Mouse (Mus musculus) effector memory CD4-positive, alpha-beta T cell, adult 7 months (primary cell): ENCODE results near the gene Olfr1448. TPM values are rescaled to one million over a fixed set of nuclear protein-coding genes. Genes with fewer than 3 reads are reported as not detected.

Source experiments
- polyA plus RNA-seq: library from polyadenylated mRNA; unstranded; fragments of 100-300 nt; shearing (Covaris generic); gene quantifications from one replicate; pipeline ENCODE4 v1.2.1, GENCODE M21; 2017

The Olfr1448 gene
- polyA plus RNA-seq, result 0.10 TPM

DNA sequence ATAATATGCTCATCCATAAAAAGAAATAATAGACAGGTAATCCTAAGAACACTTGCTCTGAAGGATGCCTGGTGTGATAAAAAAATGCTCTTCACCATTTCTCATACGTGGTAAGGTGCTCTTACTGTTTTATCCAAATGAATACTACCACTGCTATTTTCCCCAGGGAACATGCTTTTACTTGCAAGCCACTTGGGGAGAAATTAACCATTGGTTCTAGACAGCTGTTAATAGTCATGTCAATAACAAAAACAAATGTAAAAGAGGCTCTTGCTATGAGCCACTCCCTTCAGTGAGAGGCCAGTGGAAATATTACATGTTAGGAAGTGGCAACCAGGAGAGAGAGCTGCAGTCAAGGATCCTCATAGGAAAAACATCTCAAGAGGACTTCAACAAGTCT, at the start of gene Olfr1448:
Gene Olfr1448 (minus strand): TSS at position 101 of the 400 bp plus-strand sequence.

DNA sequence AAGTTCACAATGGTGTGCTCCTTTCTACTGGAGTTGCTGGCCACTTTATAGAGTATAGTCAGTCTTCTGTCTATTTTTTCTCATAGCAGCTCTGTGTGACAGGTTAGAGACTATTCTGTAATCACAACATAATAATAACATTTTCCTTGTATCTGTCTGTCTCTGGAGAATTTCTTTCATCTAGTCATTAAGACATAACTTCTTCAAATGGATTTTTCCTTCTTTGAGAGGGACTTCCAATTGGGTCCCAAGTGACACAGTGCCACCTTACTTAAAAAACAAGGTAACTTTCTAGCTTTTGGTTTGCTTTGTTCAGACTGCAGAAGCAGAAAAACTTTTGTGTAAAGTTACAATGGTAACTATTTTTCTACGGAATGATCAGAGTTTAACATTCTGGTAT, 25.7 kb upstream of the Olfr1448 start, which contains the start of gene Olfr1450:
Gene Olfr1450 (plus strand): TSS at position 301 of the 400 bp plus-strand sequence.

DNA sequence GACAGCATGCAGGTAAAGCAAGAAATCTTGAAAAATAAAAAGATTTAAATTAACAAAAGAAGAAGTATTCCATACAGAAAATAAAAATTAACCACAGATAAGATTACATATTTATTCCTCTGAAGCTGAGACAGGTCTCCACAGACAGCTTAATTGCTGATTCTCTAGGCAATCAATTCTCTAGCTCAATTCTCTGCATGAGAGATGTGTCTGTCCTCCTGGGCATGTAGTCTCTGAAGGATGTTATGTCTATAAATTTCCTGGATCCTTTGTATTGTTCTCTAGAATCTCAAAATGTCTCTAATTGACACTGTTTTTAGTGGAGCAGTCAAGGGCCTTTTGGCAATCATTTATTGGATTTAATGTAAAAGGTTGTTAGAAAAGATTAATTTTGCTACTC, 6.3 kb upstream of the Olfr1448 start, which contains the start of gene Olfr1449:
Gene Olfr1449 (plus strand): TSS at position 301 of the 400 bp plus-strand sequence.

DNA sequence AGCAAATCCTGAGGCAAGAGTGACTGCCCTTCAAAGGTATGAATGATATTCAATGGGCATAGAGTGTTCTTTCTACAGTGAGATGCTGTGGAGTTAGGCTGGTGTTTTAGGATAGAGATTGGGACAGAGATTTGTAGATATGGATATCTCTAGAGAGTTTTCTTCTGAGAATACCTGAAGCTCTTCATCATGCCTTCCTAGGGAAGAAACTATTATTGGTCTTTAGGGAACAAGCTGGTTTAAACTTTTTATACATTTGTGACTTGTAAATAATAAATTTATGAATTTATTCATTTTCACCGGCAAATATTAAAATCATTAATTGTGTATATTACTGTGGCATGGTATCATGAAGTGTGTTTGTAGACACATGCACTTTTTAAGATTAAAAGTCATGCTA, 20.6 kb downstream of the Olfr1448 start, which contains the start of gene Olfr1447:
Gene Olfr1447 (minus strand): TSS at position 101 of the 400 bp plus-strand sequence.

DNA sequence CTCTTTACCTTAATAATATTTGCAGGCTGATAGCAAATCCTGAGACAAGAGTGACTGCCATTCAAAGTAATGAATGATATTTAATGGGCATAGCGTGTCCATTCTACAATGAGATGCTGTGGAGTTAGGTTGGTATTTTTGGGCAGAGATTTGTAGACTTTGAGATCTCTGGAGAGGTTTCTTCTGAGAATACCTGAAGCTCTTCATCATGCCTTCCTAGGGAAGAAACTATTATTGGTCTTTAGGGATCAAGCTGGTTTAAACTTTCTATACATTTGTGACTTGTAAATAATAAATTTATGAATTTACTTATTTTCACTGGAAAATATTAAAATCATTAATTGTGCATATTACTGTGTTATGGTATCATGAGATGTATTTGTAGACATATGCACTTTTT, 30.8 kb downstream of the Olfr1448 start, which contains the start of gene Olfr1446:
Gene Olfr1446 (minus strand): TSS at position 101 of the 400 bp plus-strand sequence.

DNA sequence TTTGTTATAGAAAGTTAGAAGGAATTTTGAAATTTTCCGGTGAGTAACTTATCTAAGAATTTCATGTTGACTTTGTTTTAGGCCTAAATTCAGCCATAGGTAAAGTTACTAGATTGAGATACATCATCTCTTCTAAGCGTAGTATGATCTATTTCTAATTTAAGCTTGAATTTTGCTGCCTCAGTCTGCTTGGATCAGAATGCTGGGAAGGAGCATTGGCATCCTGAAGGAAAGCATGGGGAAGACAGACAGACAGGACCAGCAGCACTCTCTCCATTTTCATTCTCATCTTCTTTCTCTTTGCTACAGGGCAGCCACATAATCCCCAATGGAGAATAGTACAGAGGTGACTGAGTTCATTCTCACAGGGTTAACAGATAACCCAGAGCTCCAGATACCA, 40.7 kb downstream of the Olfr1448 start, which contains the start of gene Olfr1445:
Gene Olfr1445 (plus strand): TSS at position 301 of the 400 bp plus-strand sequence.

Other genes with a start within 250 kb of the Olfr1448 start
- not detected for gene Olfr1443, start 246.3 kb downstream of the Olfr1448 start, polyA plus RNA-seq
- gene Keg1, start 228.6 kb downstream of the Olfr1448 start, polyA plus RNA-seq, result not detected
- not detected for gene Cntf, start 158.8 kb downstream of the Olfr1448 start, polyA plus RNA-seq
- gene Zfp91, start 128.3 kb downstream of the Olfr1448 start, polyA plus RNA-seq, result 18.8 TPM
- gene Lpxn, start 128.2 kb downstream of the Olfr1448 start, polyA plus RNA-seq, result 375 TPM
- gene Gm5244, start 77.7 kb downstream of the Olfr1448 start, polyA plus RNA-seq, result not detected
- not detected for gene Olfr1444, start 67.1 kb downstream of the Olfr1448 start, polyA plus RNA-seq
- gene Olfr1445, start 40.6 kb downstream of the Olfr1448 start, polyA plus RNA-seq, result not detected
- 0.37 TPM for gene Olfr1446, start 30.9 kb downstream of the Olfr1448 start, polyA plus RNA-seq
- gene Olfr1447, start 20.7 kb downstream of the Olfr1448 start, polyA plus RNA-seq, result not detected
- gene Olfr1449, start 6.4 kb upstream of the Olfr1448 start, polyA plus RNA-seq, result not detected
- not detected for gene Olfr1450, start 25.8 kb upstream of the Olfr1448 start, polyA plus RNA-seq
- 0.37 TPM for gene Olfr1451, start 70.6 kb upstream of the Olfr1448 start, polyA plus RNA-seq
- not detected for gene Olfr1453, start 103.9 kb upstream of the Olfr1448 start, polyA plus RNA-seq
- gene Olfr1454, start 136.2 kb upstream of the Olfr1448 start, polyA plus RNA-seq, result not detected
- 0.83 TPM for gene Olfr1457, start 173.5 kb upstream of the Olfr1448 start, polyA plus RNA-seq
- gene Olfr1458, start 182.4 kb upstream of the Olfr1448 start, polyA plus RNA-seq, result not detected
- gene Olfr1459, start 225.1 kb upstream of the Olfr1448 start, polyA plus RNA-seq, result 0.17 TPM
- gene Olfr1461, start 238.6 kb upstream of the Olfr1448 start, polyA plus RNA-seq, result not detected